Mouse (Mus musculus) frontal cortex, postnatal 14 days (tissue): Measurements from ENCODE around the gene Sclt1.

Experiments used
- DNase-seq, 2 experiments: peaks; one replicate each; pipeline ENCODE4 v3.0.0; 2022; ENCODE audit warnings: low spot score in 2 of 2

Gene Sclt1

GRCm38 (mm10) chr3:41586917-41587316 is 155.4 kb downstream of the Sclt1 start:
- no peak for DNase-seq

- no peak for DNase-seq
Measured at GRCm38 (mm10) chr3:41586330-41586729, 156.0 kb downstream of the Sclt1 start.

- no peak for DNase-seq
Measured at GRCm38 (mm10) chr3:41585548-41585947, 156.8 kb downstream of the Sclt1 start.

DNA sequence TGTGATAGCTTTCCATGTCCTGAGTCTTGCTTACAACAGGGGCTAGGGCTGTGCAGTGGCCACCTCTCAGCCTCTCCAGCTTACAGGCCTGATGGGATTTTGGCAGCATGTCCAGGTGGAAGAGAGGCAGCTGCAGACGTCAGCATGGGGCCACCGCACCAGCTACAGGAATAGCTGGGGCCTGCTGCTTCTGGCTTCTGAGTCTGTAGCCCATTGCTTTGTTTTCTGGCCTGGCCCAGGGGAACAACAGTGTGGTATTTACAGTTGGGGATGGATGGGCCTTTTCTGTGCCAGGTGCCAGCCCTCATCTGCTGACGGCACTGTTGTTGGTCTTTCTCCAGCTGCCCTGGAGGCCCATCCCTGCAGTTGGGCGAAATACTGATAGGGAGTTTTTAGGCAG is 158.7 kb downstream of the Sclt1 start:
- DNase-seq = no peak

GRCm38 (mm10) chr3:41583092-41583491 is 159.2 kb downstream of the Sclt1 start:
- no peak for DNase-seq

GRCm38 (mm10) chr3:41582256-41582655 is 160.1 kb downstream of the Sclt1 start:
- DNase-seq = no peak

DNA sequence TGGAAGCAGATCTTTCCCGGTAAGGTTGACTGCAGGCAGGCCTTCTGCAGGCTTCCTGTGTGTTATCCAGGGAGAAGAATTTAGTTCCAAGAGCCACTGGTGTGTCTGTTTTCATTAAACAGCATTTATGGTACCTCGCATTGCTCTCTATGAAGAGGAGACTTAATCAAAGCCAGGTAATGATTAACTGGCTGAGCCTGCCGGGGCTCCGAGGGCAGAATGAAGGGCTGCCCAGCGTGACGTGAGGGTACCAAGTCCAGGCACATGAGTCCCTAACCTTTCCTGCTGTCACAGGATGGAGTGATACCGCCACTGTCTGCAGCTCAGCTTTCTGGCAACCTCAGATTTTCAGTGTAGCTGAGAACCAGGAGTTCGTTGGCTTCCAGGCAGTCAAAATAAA is 160.9 kb downstream of the Sclt1 start:
- no peak for DNase-seq

- no peak for DNase-seq
Measured at GRCm38 (mm10) chr3:41580401-41581323, 161.7 kb downstream of the Sclt1 start.

DNA sequence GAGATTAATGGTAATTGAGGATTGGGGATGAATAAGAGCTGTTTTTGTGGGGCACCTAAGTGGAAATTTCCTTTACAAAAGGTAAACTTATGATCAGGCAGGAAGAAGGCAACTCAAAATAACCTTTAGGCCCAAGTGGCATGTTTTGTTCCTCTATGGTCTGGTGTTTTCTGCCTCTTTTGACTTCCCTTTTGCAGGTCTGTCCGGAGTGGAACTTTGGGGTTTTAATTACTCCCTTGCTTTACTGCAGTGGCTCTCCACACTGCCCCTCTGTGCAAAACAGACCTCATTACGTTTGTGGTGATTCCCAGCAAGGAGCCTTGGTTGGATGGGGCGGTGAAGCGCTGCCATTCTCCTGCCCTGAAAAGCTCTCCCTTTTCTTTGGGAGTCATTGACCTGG is 162.4 kb downstream of the Sclt1 start:
- no peak for DNase-seq

DNA sequence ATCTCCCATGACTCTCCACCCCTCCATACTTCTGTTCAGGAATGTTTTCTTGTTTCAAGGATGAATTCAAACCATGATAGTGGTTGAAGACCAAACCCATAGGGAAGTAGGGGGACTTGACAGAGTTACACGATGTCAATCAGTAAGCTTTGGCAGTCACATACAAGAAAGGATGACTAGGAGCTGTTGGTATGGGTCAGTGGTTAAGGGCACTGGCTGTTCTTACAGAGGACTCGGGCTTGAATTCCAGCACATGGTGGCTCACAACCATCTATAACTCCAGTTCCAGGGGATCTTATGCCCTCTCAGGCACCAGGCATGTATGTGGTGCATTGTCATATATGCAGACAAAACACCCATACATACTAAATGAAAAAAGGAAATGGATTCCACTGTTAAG is 165.1 kb downstream of the Sclt1 start:
- no peak for DNase-seq
